Mouse (Mus musculus) intestine, embryonic 14.5 days (tissue): Measurements from ENCODE around the gene Rhox7b. TPM values are rescaled to one million over a fixed set of nuclear protein-coding genes. Genes with fewer than 3 reads are reported as not detected.
"Not testable (repeated sequence)": the region's sequence is repeated elsewhere in the genome, so short reads cannot be mapped to it uniquely, and the experiment has no call there.

Experiments used
- ATAC-seq: fragments of 200-750 bp; cut with Nextera tagmentation; replicated peaks from 2 replicates; pipeline ENCODE4 v1.8.0; 2017; ENCODE audit warnings: low read depth, moderate number of reproducible peaks, moderate TSS enrichment, moderate library complexity; ENCODE audit not compliant: low FRiP score, low TSS enrichment
- DNase-seq: peaks from one replicate; pipeline ENCODE4 v3.0.0-alpha.2; 2018; ENCODE audit warnings: low spot score
- H3K27ac ChIP-seq: fragments of 300-500 bp; sonication (generic); 2 replicates; pipeline ENCODE4 v1.5.1; 2014; ENCODE audit warnings: low read depth, mild to moderate bottlenecking, control low read depth
- H3K27me3 ChIP-seq: fragments of 300-500 bp; sonication (generic); replicated peaks from 2 replicates; pipeline ENCODE4 v1.6.1; 2014; ENCODE audit warnings: low read length, control low read depth; ENCODE audit not compliant: control insufficient read depth, insufficient read depth
- H3K36me3 ChIP-seq: fragments of 300-500 bp; sonication (generic); 2 replicates; pipeline ENCODE4 v1.6.1; 2014; ENCODE audit warnings: low read length, control low read depth; ENCODE audit not compliant: control insufficient read depth, insufficient read depth
- H3K4me1 ChIP-seq: fragments of 300-500 bp; sonication (generic); replicated peaks from 2 replicates; pipeline ENCODE4 v1.6.1; 2014; ENCODE audit warnings: low read length, control low read depth, mixed read lengths; ENCODE audit not compliant: control insufficient read depth, insufficient read depth
- H3K4me2 ChIP-seq: fragments of 300-500 bp; sonication (generic); 2 replicates; pipeline ENCODE4 v1.6.1; 2014; ENCODE audit warnings: low read length
- H3K4me3 ChIP-seq: fragments of 300-500 bp; sonication (generic); 2 replicates; pipeline ENCODE4 v1.5.1; 2014; ENCODE audit warnings: low read depth, low read length, control low read depth, mixed read lengths
- H3K9ac ChIP-seq: fragments of 300-500 bp; sonication (generic); 2 replicates; pipeline ENCODE4 v1.6.1; 2014; ENCODE audit warnings: mild to moderate bottlenecking, low read length
- H3K9me3 ChIP-seq: fragments of 300-500 bp; sonication (generic); 2 replicates; pipeline ENCODE4 v1.6.1; 2016; ENCODE audit warnings: low read length, control low read depth; ENCODE audit not compliant: control insufficient read depth
- WGBS: fragments of 180-500 bp; shearing (Covaris S2); extraction: QIAGEN DNeasy Blood & Tissue Kit; methylation state at CpG from one replicate; pipeline ENCODE4 v1.1.7; 2014; 5-methylcytosine and 5-hydroxymethylcytosine counted together
- polyA plus RNA-seq: library from polyadenylated mRNA; unstranded; fragments of >200 nt; fragmentation: Nextera tagmentation; extraction: Ambion mirVana; gene quantifications from 2 replicates; pipeline ENCODE4 v1.2.1, GENCODE M21; 2014

Rhox7b gene
- polyA plus RNA-seq = not detected in 2 replicates

DNA sequence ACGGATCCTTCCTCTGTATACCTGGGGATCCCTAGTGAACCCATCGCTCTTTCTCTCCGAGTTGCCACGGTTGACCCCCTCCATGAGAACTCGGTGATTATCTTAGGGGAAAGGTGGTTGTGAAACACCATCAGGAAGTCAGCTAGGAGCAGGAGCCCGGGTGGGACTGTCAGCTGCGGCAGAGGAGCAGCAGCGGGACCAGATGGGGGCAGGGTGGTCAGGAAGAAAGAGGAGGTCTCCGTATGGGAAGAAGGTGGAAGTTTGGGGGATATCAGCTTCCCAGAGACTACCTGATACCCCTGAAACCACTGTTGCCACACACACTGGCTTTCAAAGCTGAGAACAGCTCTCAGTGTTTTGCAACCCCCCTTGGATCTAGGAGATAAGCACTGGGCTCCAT, at the start of gene Rhox7b:
Rhox7b (minus strand) TSS at position 101 of the 400 bp plus-strand sequence.
- ATAC-seq, H3K9me3 ChIP-seq, H3K4me3 ChIP-seq, H3K27me3 ChIP-seq, H3K36me3 ChIP-seq, H3K4me1 ChIP-seq, DNase-seq, H3K27ac ChIP-seq, H3K4me2 ChIP-seq, H3K9ac ChIP-seq: not testable (repeated sequence)
- 72% methylated on average over 9 of the region's 9 CpGs for WGBS

DNA sequence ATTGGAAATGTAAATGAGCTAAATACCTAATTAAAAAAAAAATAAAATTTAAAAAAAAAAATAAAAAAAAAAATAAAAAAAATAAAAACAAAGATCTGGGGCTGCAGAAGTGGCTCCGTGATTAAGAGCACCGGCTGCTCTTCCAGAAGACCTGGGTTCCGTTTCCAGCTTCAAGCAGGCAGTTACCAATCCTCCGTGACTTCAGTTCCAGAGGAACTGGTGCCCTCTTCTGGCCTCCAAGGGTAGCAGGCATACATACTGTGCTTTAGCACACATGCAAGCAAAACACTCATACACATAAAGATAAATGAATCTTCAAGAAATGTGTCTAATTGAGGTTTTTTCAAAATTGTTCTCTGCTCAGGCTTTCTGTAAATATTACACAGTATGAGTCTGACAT, 19.3 kb upstream of the Rhox7b start:
- Histone ChIP-seq H3K4me2 (no peak overlapping the region), H3K4me1 (no peaks in the 10 kb centered on the region), H3K9me3 (no peaks in the 10 kb centered on the region), H3K27ac (no peak overlapping the region), H3K4me3 (no peak overlapping the region), H3K36me3 (no peaks in the 10 kb centered on the region), H3K27me3 (no peaks in the 10 kb centered on the region), H3K9ac (no peak overlapping the region)
- 73% methylated on average over 4 of the region's 4 CpGs for WGBS
- no peak for DNase-seq
- ATAC-seq = no peak

DNA sequence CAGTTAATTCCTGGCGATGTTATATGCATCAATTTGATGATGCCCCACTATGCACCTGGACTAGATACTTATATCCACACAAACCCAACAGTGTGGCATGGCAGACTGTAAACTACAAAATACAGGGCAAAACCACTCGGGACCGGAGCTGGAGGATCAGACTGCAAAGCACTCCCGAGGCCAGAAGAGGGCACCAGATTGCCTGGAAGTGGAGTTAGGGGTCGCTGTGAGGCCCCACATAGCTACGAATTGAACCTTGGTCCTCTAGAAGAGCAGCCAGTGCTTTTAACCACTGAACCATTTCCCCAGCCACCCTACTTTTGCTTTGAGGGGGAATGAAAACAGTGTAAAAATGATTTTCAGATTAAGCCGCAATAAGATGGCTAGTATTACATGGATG, 11.5 kb upstream of the Rhox7b start:
- 55% methylated on average over 7 of the region's 7 CpGs for WGBS
- no peaks in the 10 kb centered on the region for H3K4me1 ChIP-seq
- H3K4me2 ChIP-seq = no peak overlapping the region
- H3K36me3 ChIP-seq = no peaks in the 10 kb centered on the region
- no peak overlapping the region for H3K4me3 ChIP-seq
- DNase-seq (no peak), ATAC-seq (no peak)
- H3K9me3 ChIP-seq = no peaks in the 10 kb centered on the region
- H3K27me3 ChIP-seq = no peaks in the 10 kb centered on the region
- H3K27ac ChIP-seq = no peak overlapping the region
- no peak overlapping the region for H3K9ac ChIP-seq

DNA sequence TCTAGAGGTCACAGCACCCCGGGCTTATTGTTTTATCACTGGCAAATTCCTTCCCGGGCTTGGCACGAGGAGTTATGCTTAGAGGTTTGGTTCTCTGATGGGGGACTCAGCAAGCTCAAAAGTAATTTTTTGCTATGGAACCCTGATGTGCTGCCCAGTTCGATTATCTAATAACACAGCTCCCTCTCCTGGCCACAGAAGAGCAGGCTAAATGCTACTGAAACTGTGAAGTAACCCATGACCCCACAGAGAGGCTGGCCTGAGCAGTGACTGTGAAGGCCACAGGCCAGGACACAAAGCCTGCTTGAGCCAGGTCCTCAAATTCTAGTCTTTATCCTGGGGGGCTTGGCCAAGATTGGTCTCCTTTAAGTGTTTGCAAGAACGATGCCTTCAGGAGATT, 6.7 kb upstream of the Rhox7b start:
- ATAC-seq (no peak), DNase-seq (no peak)
- Histone ChIP-seq H3K9me3 (no peaks in the 10 kb centered on the region), H3K4me2 (no peak overlapping the region), H3K27me3 (no peaks in the 10 kb centered on the region), H3K4me3 (no peak overlapping the region), H3K4me1 (no peaks in the 10 kb centered on the region), H3K9ac (no peak overlapping the region), H3K27ac (no peak overlapping the region), H3K36me3 (no peaks in the 10 kb centered on the region)
- 72% methylated on average over 5 of the region's 5 CpGs for WGBS

DNA sequence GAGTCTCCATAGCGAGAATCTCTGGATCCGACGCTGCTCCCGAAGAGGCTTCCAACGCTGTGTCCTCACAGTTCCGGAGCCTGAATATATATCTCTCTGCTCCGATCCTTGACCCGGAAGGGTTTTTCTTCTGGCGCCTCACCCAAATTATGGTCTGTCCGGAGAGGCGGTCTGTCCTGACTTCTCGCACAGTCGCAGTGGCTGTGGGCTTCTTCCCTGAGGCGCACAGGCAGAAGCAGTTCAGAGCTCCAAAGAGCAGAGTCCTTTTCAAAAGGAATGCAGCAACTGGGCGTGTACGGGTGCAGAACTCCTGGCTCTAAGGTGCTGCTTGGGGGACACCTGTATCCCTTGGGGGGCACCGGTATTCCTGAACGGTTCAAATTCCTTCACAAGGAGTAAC, 4.6 kb upstream of the Rhox7b start, which contains the start of gene Rhox9:
Rhox9 (minus strand) TSS at position 101 of the 400 bp plus-strand sequence.
- ATAC-seq, H3K36me3 ChIP-seq, H3K9ac ChIP-seq: not testable (repeated sequence)

DNA sequence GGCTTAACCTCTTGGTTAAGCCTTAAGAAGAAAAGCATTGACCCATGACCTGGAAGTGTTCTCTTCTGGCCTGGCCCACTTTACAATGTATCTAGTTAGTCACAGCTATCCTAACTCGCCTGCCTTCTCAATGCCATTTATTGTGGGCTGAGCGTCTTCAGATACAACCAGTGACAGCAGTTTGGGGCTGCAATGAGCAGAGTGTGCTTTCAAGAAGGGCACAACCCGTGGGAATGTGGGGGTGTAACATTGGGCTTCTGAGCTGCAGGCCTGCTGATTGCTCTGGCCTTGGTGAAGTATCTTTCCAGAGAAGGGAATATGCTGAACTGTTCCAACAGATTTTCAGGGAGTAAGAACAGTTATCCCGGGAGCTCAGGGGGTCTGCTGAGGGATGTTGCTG, 18.2 kb downstream of the Rhox7b start, which contains the start of gene Rhox8:
Rhox8 (minus strand) TSS at position 101 of the 400 bp plus-strand sequence.
- DNase-seq = no peak
- ATAC-seq = no peak
- no peaks in the 10 kb centered on the region for H3K27me3 ChIP-seq
- no peak within 1 kb of the TSS for H3K27ac ChIP-seq
- 79% methylated on average over 4 of the region's 4 CpGs for WGBS
- no peak within 1 kb of the TSS for H3K9ac ChIP-seq
- H3K36me3 ChIP-seq = no peaks in the 10 kb centered on the region
- H3K4me1 ChIP-seq = no peaks in the 10 kb centered on the region
- H3K9me3 ChIP-seq = no peaks in the 10 kb centered on the region
- no peak within 1 kb of the TSS for H3K4me3 ChIP-seq
- H3K4me2 ChIP-seq = no peak within 1 kb of the TSS

More for the DNA sequence above, 4.6 kb upstream of the Rhox7b start, which contains the start of gene Rhox9:
- H3K9me3 ChIP-seq, DNase-seq, H3K27ac ChIP-seq, H3K4me1 ChIP-seq, H3K4me2 ChIP-seq, H3K4me3 ChIP-seq, H3K27me3 ChIP-seq: not testable (repeated sequence)
- WGBS = 90% methylated on average over 9 of the region's 18 CpGs

DNA sequence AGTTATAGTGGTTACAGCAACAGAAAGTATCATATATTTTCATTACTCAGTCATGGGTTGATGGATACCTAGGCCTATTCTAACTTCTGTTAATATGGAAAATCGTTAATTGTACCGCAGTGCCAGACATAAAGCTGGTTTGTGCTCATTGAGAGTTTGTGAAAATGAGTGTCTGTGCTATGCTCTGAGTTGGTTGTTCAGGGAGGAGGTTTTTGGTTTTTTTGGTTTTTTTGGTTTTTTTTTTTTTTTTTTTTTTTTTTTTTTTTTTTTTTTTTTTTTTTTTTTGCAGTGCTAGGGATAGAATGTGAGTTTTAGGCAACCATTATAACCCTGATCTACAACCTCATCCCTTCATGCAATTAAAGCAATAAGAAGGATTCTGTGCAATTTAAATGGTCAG, 25.4 kb downstream of the Rhox7b start:
- Histone ChIP-seq H3K4me1 (no peaks in the 10 kb centered on the region), H3K4me3 (no peak overlapping the region), H3K27ac (no peak overlapping the region), H3K9ac (no peak overlapping the region), H3K27me3 (no peaks in the 10 kb centered on the region), H3K36me3 (no peaks in the 10 kb centered on the region), H3K9me3 (no peaks in the 10 kb centered on the region), H3K4me2 (no peak overlapping the region)
- no peak for ATAC-seq
- DNase-seq = no peak
- 91% methylated on average over 2 of the region's 2 CpGs for WGBS

Other genes starting within 250 kb of the Rhox7b start
- gene Rhox4g, start 245.9 kb downstream of the Rhox7b start, polyA plus RNA-seq = not detected in 2 replicates
- not detected in 2 replicates for gene Rhox3h, start 228.5 kb downstream of the Rhox7b start, polyA plus RNA-seq
- not detected in 2 replicates for gene Rhox2h, start 224.0 kb downstream of the Rhox7b start, polyA plus RNA-seq
- gene Rhox5, start 92.4 kb downstream of the Rhox7b start, polyA plus RNA-seq = 3.9 and 4.0 TPM in 2 replicates
- not detected in 2 replicates for gene Rhox6, start 70.3 kb downstream of the Rhox7b start, polyA plus RNA-seq
- gene Rhox7a, start 65.5 kb downstream of the Rhox7b start, polyA plus RNA-seq = not detected in 2 replicates
- not detected in 2 replicates for gene Rhox8, start 18.3 kb downstream of the Rhox7b start, polyA plus RNA-seq
- not detected in 2 replicates for gene Rhox9, start 4.5 kb upstream of the Rhox7b start, polyA plus RNA-seq
- not detected in 2 replicates for gene Btg1-ps1, start 121.6 kb upstream of the Rhox7b start, polyA plus RNA-seq
- not detected in 2 replicates for gene Btg1-ps2, start 145.9 kb upstream of the Rhox7b start, polyA plus RNA-seq
- gene Rhox10, start 169.2 kb upstream of the Rhox7b start, polyA plus RNA-seq = not detected in 2 replicates
- not detected in 2 replicates for gene Rhox11, start 187.9 kb upstream of the Rhox7b start, polyA plus RNA-seq
- gene Rhox12, start 213.7 kb upstream of the Rhox7b start, polyA plus RNA-seq = not detected in 2 replicates
- not detected in 2 replicates for gene Rhox13, start 224.0 kb upstream of the Rhox7b start, polyA plus RNA-seq